ENCODE assay signal across 7 mouse cellular contexts in the genomic region with DNA sequence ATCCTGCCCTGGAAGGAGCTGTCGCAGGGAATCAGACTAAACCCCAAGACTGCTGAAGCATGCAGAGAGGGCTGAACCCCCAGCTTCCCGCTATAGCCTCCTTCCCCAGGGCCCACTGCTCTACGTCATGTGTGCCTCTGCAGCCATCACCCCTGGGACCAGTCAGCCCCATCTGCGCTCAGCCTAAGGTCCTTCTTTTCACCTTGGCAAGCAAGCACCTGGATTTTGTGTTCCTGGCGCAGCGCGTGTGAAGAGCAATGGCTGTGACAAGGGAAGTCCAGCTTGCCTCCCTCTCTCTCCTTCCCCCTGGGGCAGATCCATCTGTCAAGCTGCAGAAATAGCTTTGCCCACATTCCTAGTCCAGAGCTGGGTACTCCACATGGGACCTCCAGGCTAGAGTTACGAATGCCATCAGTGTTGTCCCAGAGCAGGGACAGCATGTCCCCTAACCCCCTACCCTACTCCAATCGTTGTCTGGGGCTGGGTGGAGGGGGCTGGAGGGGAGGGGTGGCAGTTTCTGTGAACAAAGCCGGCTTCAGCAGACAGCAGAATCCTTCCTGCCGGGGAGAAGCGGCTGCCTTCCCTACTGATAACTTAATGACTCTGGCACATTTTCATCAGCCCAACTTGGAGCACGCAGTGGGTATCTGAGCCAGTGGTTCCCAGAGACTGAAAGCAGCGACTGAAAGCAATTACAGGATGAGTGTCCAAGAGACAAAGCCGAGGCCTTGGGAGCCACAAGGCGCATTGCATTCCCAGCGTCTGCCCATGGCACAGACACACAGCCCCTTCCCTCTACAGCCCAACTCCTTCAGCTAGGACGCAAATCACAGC.
DNase-seq lines count a peak whose midpoint lies in the region; ATAC-seq lines count a peak whose summit lies in the region.

No protein-coding gene starts in this region.

- no peaks in the 10 kb centered on the region for H3K27me3 ChIP-seq in hindbrain, embryonic 16.5 days (replicated peaks; ENCODE audit: control insufficient read depth, insufficient read depth, low read length)
- no peaks in the 10 kb centered on the region for H3K27me3 ChIP-seq in neural tube, embryonic 12.5 days (replicated peaks)

- H3K9me3 ChIP-seq in hindbrain, embryonic 16.5 days (ENCODE audit: control insufficient read depth, low read length): no peaks in the 10 kb centered on the region
- no peaks in the 10 kb centered on the region for H3K9me3 ChIP-seq in neural tube, embryonic 12.5 days

- peak; percentile 47 for DNase-seq in brain, embryonic 18.5 days (ENCODE audit: low read depth, low spot score)
- peak; percentile 97 for DNase-seq in cerebellum, adult 9-10 months
- peak; percentile 23 for DNase-seq in gastrocnemius, postnatal 10 days
- no peak for DNase-seq in testis, postnatal 14 days (ENCODE audit: low spot score)
- DNase-seq in thymus, postnatal 0 days (ENCODE audit: low spot score): no peak

- H3K4me2 ChIP-seq in hindbrain, embryonic 16.5 days (ENCODE audit: low read length): peak overlapping the region; percentile 25; the same call in 1 of the 2 replicates
- H3K4me2 ChIP-seq in neural tube, embryonic 12.5 days (replicated peaks): peak overlapping the region; percentile 39

- H3K4me3 ChIP-seq in hindbrain, embryonic 16.5 days (ENCODE audit: low read length): no peak overlapping the region
- H3K4me3 ChIP-seq in neural tube, embryonic 12.5 days: no peak overlapping the region

- H3K4me1 ChIP-seq in hindbrain, embryonic 16.5 days (ENCODE audit: control insufficient read depth, insufficient read depth, low read depth, low read length): peaks cover 22% of the 10 kb centered on the region
- H3K4me1 ChIP-seq in neural tube, embryonic 12.5 days: peaks cover 17% of the 10 kb centered on the region

- peak overlapping the region; percentile 55 for H3K9ac ChIP-seq in hindbrain, embryonic 16.5 days (ENCODE audit: low read depth, low read length)
- no peak overlapping the region for H3K9ac ChIP-seq in neural tube, embryonic 12.5 days

- WGBS in hindbrain, embryonic 16.5 days: 12% methylated on average over 18 of the region's 18 CpGs
- WGBS in neural tube, embryonic 12.5 days: 21% methylated on average over 18 of the region's 18 CpGs

- peak overlapping the region; percentile 85 for H3K27ac ChIP-seq in hindbrain, embryonic 16.5 days (ENCODE audit: low read depth, low read length)
- peak overlapping the region; percentile 47 for H3K27ac ChIP-seq in neural tube, embryonic 12.5 days

- H3K36me3 ChIP-seq in hindbrain, embryonic 16.5 days (ENCODE audit: control insufficient read depth, insufficient read depth, low read length): no peaks in the 10 kb centered on the region
- H3K36me3 ChIP-seq in neural tube, embryonic 12.5 days: no peaks in the 10 kb centered on the region

- peak; percentile 85 for ATAC-seq in hindbrain, embryonic 16.5 days
- ATAC-seq in neural tube, embryonic 12.5 days (ENCODE audit: low FRiP score, low read depth): peak; percentile 77

Comparison
In these comparisons a context has a peak if more than half of its experiments do, and no peak if none do; other contexts are left out.
1. DNase-seq: peak in brain, embryonic 18.5 days (single experiment), cerebellum, adult 9-10 months (single experiment) and gastrocnemius, postnatal 10 days (single experiment); none in testis, postnatal 14 days (single experiment) and thymus, postnatal 0 days (single experiment).